Mouse (Mus musculus) erythroblast, embryonic 14.5 days (primary cell): ENCODE results near the gene Rabl6.

Source experiments
- GATA1 ChIP-seq: IDR thresholded peaks from 2 replicates; pipeline ENCODE4 v1.6.1; 2012; ENCODE audit warnings: low read length, inconsistent platforms, mixed read lengths
- TAL1 ChIP-seq: IDR thresholded peaks from 3 replicates; pipeline ENCODE4 v1.6.1; 2012; ENCODE audit warnings: low read length, inconsistent platforms, mixed read lengths

GRCm38 (mm10) chr2:25600037-25600436 lies 8.3 kb downstream of the Rabl6 start:
- TF ChIP-seq GATA1 (no peak), TAL1 (no peak)
